Mouse (Mus musculus): ENCODE results near the gene Myh7. TPM values are rescaled to one million over a fixed set of nuclear protein-coding genes. Genes with fewer than 3 reads are reported as not detected.
"Not testable (repeated sequence)": the region's sequence is repeated elsewhere in the genome, so short reads cannot be mapped to it uniquely, and the experiment has no call there.

Myh7 gene
- polyA plus RNA-seq, 1 experiment from 2014 or later, result 7.6 TPM

GRCm38 (mm10) chr14:55001938-55002686 is 7.7 kb upstream of the Myh7 start:
- Histone ChIP-seq H3K27me3 (no peaks in the 10 kb centered on the region), H3K9me3 (no peaks in the 10 kb centered on the region), H3K9ac (no peak overlapping the region), H3K36me3 (no peaks in the 10 kb centered on the region), H3K4me1 (replicated peaks) (peaks cover 7% of the 10 kb centered on the region), H3K4me2 (no peak overlapping the region), H3K27ac (replicated peaks) (no peak overlapping the region), H3K4me3 (no peak overlapping the region)
- 61% methylated on average over 12 of the region's 12 CpGs for WGBS
- ATAC-seq (ENCODE audit: low read depth), result no peak

- WGBS, result 95% methylated on average over 2 of the region's 2 CpGs
- H3K4me1 ChIP-seq (replicated peaks), result peaks cover 7% of the 10 kb centered on the region
- no peak overlapping the region for H3K4me3 ChIP-seq
- H3K27me3 ChIP-seq, result no peaks in the 10 kb centered on the region
- H3K9ac ChIP-seq, result no peak overlapping the region
- no peaks in the 10 kb centered on the region for H3K36me3 ChIP-seq
- no peak overlapping the region for H3K4me2 ChIP-seq
- H3K9me3 ChIP-seq, result no peaks in the 10 kb centered on the region
- ATAC-seq (ENCODE audit: low read depth), result no peak
- no peak overlapping the region for H3K27ac ChIP-seq (replicated peaks)
These were observed 7.0 kb upstream of the Myh7 start for GRCm38 (mm10) chr14:55001446-55001845.

- H3K36me3 ChIP-seq, result no peaks in the 10 kb centered on the region
- no peak overlapping the region for H3K4me2 ChIP-seq
- no peak overlapping the region for H3K9ac ChIP-seq
- H3K9me3 ChIP-seq, result no peaks in the 10 kb centered on the region
- H3K27me3 ChIP-seq, result no peaks in the 10 kb centered on the region
- no peak overlapping the region for H3K27ac ChIP-seq (replicated peaks)
- H3K4me1 ChIP-seq (replicated peaks), result peaks cover 12% of the 10 kb centered on the region
- no peak overlapping the region for H3K4me3 ChIP-seq
- WGBS, result 86% methylated on average over 6 of the region's 6 CpGs
- no peak for ATAC-seq (ENCODE audit: low read depth)
These were observed 6.4 kb upstream of the Myh7 start for GRCm38 (mm10) chr14:55000814-55001213.

- not testable (repeated sequence) for ATAC-seq (ENCODE audit: low read depth); H3K4me3 ChIP-seq; H3K27me3 ChIP-seq; H3K36me3 ChIP-seq; H3K9me3 ChIP-seq; H3K4me2 ChIP-seq; H3K9ac ChIP-seq; H3K27ac ChIP-seq (replicated peaks)
- 88% methylated on average over 5 of the region's 5 CpGs for WGBS
- peaks cover 21% of the 10 kb centered on the region for H3K4me1 ChIP-seq (replicated peaks)
These were observed 5.4 kb upstream of the Myh7 start for GRCm38 (mm10) chr14:54999868-55000267.

- no peak overlapping the region for H3K4me2 ChIP-seq
- no peaks in the 10 kb centered on the region for H3K9me3 ChIP-seq
- no peak overlapping the region for H3K9ac ChIP-seq
- peaks cover 21% of the 10 kb centered on the region for H3K4me1 ChIP-seq (replicated peaks)
- no peaks in the 10 kb centered on the region for H3K36me3 ChIP-seq
- H3K27ac ChIP-seq (replicated peaks), result no peak overlapping the region
- no peaks in the 10 kb centered on the region for H3K27me3 ChIP-seq
- no peak overlapping the region for H3K4me3 ChIP-seq
- no peak for ATAC-seq (ENCODE audit: low read depth)
These were observed 4.3 kb upstream of the Myh7 start for GRCm38 (mm10) chr14:54998680-54999079.

GRCm38 (mm10) chr14:54997297-54997696 is 2.9 kb upstream of the Myh7 start:
- no peak overlapping the region for H3K27ac ChIP-seq (replicated peaks)
- 42% methylated on average over 4 of the region's 4 CpGs for WGBS

GRCm38 (mm10) chr14:54996793-54997192 is 2.4 kb upstream of the Myh7 start:
- Histone ChIP-seq H3K27ac (replicated peaks) (no peak overlapping the region), H3K4me3 (no peak overlapping the region), H3K27me3 (no peaks in the 10 kb centered on the region), H3K9ac (no peak overlapping the region), H3K36me3 (no peaks in the 10 kb centered on the region), H3K9me3 (no peaks in the 10 kb centered on the region), H3K4me2 (no peak overlapping the region), H3K4me1 (replicated peaks) (peaks cover 21% of the 10 kb centered on the region)
- 40% methylated on average over 9 of the region's 9 CpGs for WGBS
- ATAC-seq (ENCODE audit: low read depth), result no peak

More at GRCm38 (mm10) chr14:54997297-54997696, 2.9 kb upstream of the Myh7 start:
- ATAC-seq (ENCODE audit: low read depth), result no peak
- no peak overlapping the region for H3K9ac ChIP-seq
- no peaks in the 10 kb centered on the region for H3K36me3 ChIP-seq
- H3K4me3 ChIP-seq, result no peak overlapping the region
- H3K4me2 ChIP-seq, result no peak overlapping the region
- H3K27me3 ChIP-seq, result no peaks in the 10 kb centered on the region
- H3K4me1 ChIP-seq (replicated peaks), result peaks cover 21% of the 10 kb centered on the region
- no peaks in the 10 kb centered on the region for H3K9me3 ChIP-seq

- Histone ChIP-seq H3K9ac (no peak overlapping the region), H3K4me1 (replicated peaks) (peaks cover 21% of the 10 kb centered on the region), H3K9me3 (no peaks in the 10 kb centered on the region), H3K4me2 (no peak overlapping the region), H3K27me3 (no peaks in the 10 kb centered on the region), H3K27ac (replicated peaks) (peak overlapping the region; percentile 70), H3K4me3 (no peak overlapping the region), H3K36me3 (no peaks in the 10 kb centered on the region)
- peak; percentile 51 for ATAC-seq (ENCODE audit: low read depth)
- 52% methylated on average over 14 of the region's 14 CpGs for WGBS
These were observed 1.2 kb upstream of the Myh7 start for GRCm38 (mm10) chr14:54995457-54996138.

- Histone ChIP-seq H3K27ac (replicated peaks) (peak overlapping the region; percentile 70; the same call in 1 of the 2 replicates), H3K4me2 (no peak overlapping the region), H3K9me3 (no peaks in the 10 kb centered on the region), H3K4me3 (no peak overlapping the region), H3K36me3 (no peaks in the 10 kb centered on the region), H3K4me1 (replicated peaks) (peaks cover 21% of the 10 kb centered on the region), H3K27me3 (no peaks in the 10 kb centered on the region), H3K9ac (no peak overlapping the region)
- ATAC-seq (ENCODE audit: low read depth), result peak; percentile 29; the same call in 1 of the 2 replicates
These were observed 402 bp upstream of the Myh7 start for GRCm38 (mm10) chr14:54994869-54995186.

GRCm38 (mm10) chr14:54993636-54994035 is 790 bp downstream of the Myh7 start:
- Histone ChIP-seq H3K9ac (no peak overlapping the region), H3K4me3 (no peak overlapping the region), H3K36me3 (no peaks in the 10 kb centered on the region), H3K27me3 (no peaks in the 10 kb centered on the region), H3K9me3 (no peaks in the 10 kb centered on the region), H3K4me1 (replicated peaks) (peaks cover 21% of the 10 kb centered on the region), H3K4me2 (no peak overlapping the region), H3K27ac (replicated peaks) (no peak overlapping the region)
- no peak for ATAC-seq (ENCODE audit: low read depth)
- 77% methylated on average over 10 of the region's 10 CpGs for WGBS

- no peak overlapping the region for H3K27ac ChIP-seq (replicated peaks)
- H3K36me3 ChIP-seq, result no peaks in the 10 kb centered on the region
- peaks cover 21% of the 10 kb centered on the region for H3K4me1 ChIP-seq (replicated peaks)
- H3K27me3 ChIP-seq, result no peaks in the 10 kb centered on the region
- H3K9me3 ChIP-seq, result no peaks in the 10 kb centered on the region
- H3K4me2 ChIP-seq, result no peak overlapping the region
- no peak overlapping the region for H3K9ac ChIP-seq
- ATAC-seq (ENCODE audit: low read depth), result no peak
- no peak overlapping the region for H3K4me3 ChIP-seq
- 92% methylated on average over 10 of the region's 10 CpGs for WGBS
These were observed 2.2 kb downstream of the Myh7 start for GRCm38 (mm10) chr14:54992196-54992595.

- no peak overlapping the region for H3K4me2 ChIP-seq
These were observed 4.5 kb downstream of the Myh7 start for GRCm38 (mm10) chr14:54989886-54990441.

More at GRCm38 (mm10) chr14:54989886-54990441, 4.5 kb downstream of the Myh7 start:
- Histone ChIP-seq H3K4me1 (replicated peaks) (peaks cover 8% of the 10 kb centered on the region), H3K9ac (no peak overlapping the region), H3K36me3 (no peaks in the 10 kb centered on the region), H3K27me3 (no peaks in the 10 kb centered on the region), H3K4me3 (no peak overlapping the region), H3K27ac (replicated peaks) (no peak overlapping the region), H3K9me3 (no peaks in the 10 kb centered on the region)
- WGBS, result 90% methylated on average over 8 of the region's 8 CpGs
- ATAC-seq (ENCODE audit: low read depth), result no peak

Measured in neural tube, embryonic 13.5 days (tissue).